Mouse (Mus musculus) ES-Bruce4 (cell line): Measurements from ENCODE around the gene Dlg4. TPM values are rescaled to one million over a fixed set of nuclear protein-coding genes. Genes with fewer than 3 reads are reported as not detected.

Experiments used
- H3K27ac ChIP-seq: 2 replicates; pipeline ENCODE4 v1.5.1; 2012; ENCODE audit warnings: low read length, inconsistent platforms; ENCODE audit not compliant: insufficient read depth
- H3K27me3 ChIP-seq: 2 replicates; pipeline ENCODE4 v1.6.1; 2012; ENCODE audit warnings: mild to moderate bottlenecking, low read length, inconsistent platforms; ENCODE audit not compliant: control insufficient read depth, poor library complexity, insufficient read depth, severe bottlenecking
- H3K36me3 ChIP-seq: 2 replicates; pipeline ENCODE4 v1.6.1; 2012; ENCODE audit warnings: inconsistent platforms, mild to moderate bottlenecking, low read length, moderate library complexity; ENCODE audit not compliant: control insufficient read depth, poor library complexity, insufficient read depth, severe bottlenecking
- H3K4me1 ChIP-seq: one replicate; pipeline ENCODE4 v1.8.1; 2011; ENCODE audit warnings: low read length; ENCODE audit not compliant: control insufficient read depth, insufficient read depth
- H3K4me3 ChIP-seq: 2 replicates; pipeline ENCODE4 v1.5.1; 2011; ENCODE audit warnings: low read depth, mild to moderate bottlenecking, low read length
- H3K9ac ChIP-seq: 2 replicates; pipeline ENCODE4 v1.6.1; 2012; ENCODE audit warnings: low read depth, mild to moderate bottlenecking, inconsistent platforms; ENCODE audit not compliant: poor library complexity, severe bottlenecking
- H3K9me3 ChIP-seq: replicated peaks from 2 replicates; pipeline ENCODE4 v1.6.1; 2012; ENCODE audit warnings: mild to moderate bottlenecking, low read length, inconsistent platforms; ENCODE audit not compliant: control insufficient read depth, poor library complexity, insufficient read depth, severe bottlenecking
- CTCF ChIP-seq: IDR thresholded peaks from one replicate; pipeline ENCODE4 v1.8.1; 2011; ENCODE audit warnings: low read depth, low read length
- EP300 ChIP-seq: IDR thresholded peaks from 2 replicates; pipeline ENCODE4 v1.6.1; 2011; ENCODE audit warnings: low read depth, low read length; ENCODE audit not compliant: insufficient read depth
- POLR2A ChIP-seq: IDR thresholded peaks from one replicate; pipeline ENCODE4 v1.8.1; 2011; ENCODE audit warnings: low read length; ENCODE audit not compliant: insufficient read depth
- polyA plus RNA-seq: library from polyadenylated mRNA; stranded (reverse); fragments of >200 nt; gene quantifications from 2 replicates; pipeline ENCODE4 v1.2.4, GENCODE M21; 2011; ENCODE audit warnings: low read depth; ENCODE audit not compliant: missing spikeins, insufficient read depth, insufficient read length

Dlg4 gene
- polyA plus RNA-seq, 1 experiment = 25.7 TPM

DNA sequence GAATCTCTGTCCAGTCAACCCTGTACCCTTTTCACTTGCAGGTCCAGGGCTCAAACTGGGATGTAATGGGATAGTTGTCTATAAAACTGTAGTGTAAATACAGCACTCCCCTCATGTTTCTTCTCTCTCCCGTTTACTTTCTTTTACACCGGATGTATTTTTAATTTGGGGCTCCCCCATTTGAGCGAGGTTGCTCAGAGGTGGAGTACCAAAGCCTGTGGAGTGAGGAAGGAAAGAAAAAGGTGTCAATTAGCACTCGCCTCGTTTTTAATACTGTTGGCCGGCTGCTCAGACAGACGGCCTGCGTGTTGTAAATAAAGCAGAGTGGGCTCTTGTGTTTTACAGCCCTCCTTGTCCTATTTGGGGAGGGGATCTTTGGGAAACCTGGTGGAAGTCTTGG lies 17.1 kb upstream of the Dlg4 start:
- Histone ChIP-seq H3K27me3 (no peaks in the 10 kb centered on the region), H3K4me3 (no peak overlapping the region), H3K36me3 (peaks cover 26% of the 10 kb centered on the region), H3K9me3 (no peaks in the 10 kb centered on the region), H3K27ac (peak overlapping the region; percentile 49), H3K9ac (no peak overlapping the region), H3K4me1 (no peaks in the 10 kb centered on the region)
- no peak for TF ChIP-seq EP300
- TF ChIP-seq CTCF = no peak
- no peak for TF ChIP-seq POLR2A

DNA sequence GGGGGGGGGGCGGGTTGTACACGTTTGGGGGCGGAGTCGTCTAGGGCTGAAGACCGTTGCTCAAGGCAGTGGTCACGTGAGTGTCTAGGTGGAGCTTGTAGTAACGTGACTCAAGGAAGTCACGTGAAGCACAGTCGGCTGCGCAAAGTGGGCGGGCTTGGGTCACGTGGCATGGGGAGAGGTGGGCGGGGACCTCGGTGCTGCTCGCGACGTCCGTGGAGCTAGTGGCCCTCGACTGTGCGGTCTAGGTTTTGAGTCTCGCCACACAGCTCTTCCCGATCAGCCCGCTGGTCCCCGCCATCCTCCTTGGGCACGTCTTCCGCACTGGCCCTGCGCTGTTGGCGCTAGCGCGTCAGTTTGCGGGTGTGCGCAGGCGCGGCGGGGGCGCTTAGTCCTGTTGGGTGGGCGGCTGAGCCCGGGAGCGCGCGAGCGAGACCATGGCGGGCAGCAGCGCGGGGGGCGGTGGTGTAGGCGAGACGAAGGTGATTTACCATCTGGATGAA lies 16.3 kb upstream of the Dlg4 start, which contains the start of gene Dvl2:
Gene Dvl2 (plus strand): TSS at position 200 of the 503 bp plus-strand sequence.
- Histone ChIP-seq H3K4me1 (no peaks in the 10 kb centered on the region), H3K36me3 (peaks cover 33% of the 10 kb centered on the region), H3K9me3 (no peaks in the 10 kb centered on the region), H3K27me3 (no peaks in the 10 kb centered on the region), H3K9ac (peak within 1 kb of the TSS; percentile 86), H3K4me3 (peak within 1 kb of the TSS; percentile 87), H3K27ac (peak within 1 kb of the TSS; percentile 73)
- TF ChIP-seq POLR2A = peak; percentile 88
- TF ChIP-seq EP300 = peak; percentile 90
- no peak for TF ChIP-seq CTCF

DNA sequence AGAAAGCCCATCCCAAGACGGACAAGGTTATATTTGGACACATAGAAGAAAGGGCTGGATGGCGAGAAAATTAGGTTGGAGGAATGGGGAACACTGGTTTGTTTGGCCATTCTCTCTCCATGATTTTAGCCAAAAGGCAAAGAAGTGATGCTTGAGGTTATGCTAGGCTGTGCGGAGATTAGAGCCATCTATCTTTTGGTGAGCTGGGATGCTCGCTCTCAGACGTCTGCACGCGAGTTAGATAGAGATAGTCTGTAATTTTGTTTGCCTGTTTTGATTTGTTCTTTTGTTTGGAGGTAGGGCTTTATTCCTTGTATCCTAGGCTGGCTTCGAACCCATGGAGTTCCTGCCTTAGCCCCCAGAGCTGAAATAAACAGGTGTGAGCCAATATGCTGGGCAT lies 15.6 kb upstream of the Dlg4 start:
- peak overlapping the region; percentile 87 for H3K4me3 ChIP-seq
- no peaks in the 10 kb centered on the region for H3K9me3 ChIP-seq
- H3K9ac ChIP-seq = peak overlapping the region; percentile 86
- no peaks in the 10 kb centered on the region for H3K4me1 ChIP-seq
- no peak for TF ChIP-seq POLR2A
- no peak for TF ChIP-seq CTCF
- no peak for TF ChIP-seq EP300
- H3K27me3 ChIP-seq = no peaks in the 10 kb centered on the region
- H3K36me3 ChIP-seq = peaks cover 39% of the 10 kb centered on the region
- H3K27ac ChIP-seq = peak overlapping the region; percentile 73

DNA sequence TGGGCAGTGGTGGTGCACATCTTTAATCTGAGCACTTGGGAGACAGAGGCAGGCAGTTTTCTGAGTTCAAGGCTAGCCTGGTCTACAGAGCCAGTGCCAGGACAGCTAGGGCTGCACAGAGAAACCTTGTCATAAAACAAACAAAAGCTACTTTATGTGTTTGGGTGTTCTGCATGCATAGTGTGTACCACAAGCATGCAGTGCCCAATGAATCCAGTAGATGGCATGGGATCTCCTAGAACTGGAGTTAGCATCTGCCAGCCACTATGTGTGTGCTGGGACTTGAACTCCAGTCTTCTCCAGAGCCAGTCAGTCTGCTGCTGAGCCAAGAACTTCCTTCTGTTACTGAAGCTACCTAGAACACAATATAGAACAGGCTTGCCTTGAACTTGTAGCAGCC lies 14.9 kb upstream of the Dlg4 start:
- no peak for TF ChIP-seq POLR2A
- peak; percentile 32 for TF ChIP-seq CTCF
- no peak overlapping the region for H3K27ac ChIP-seq
- H3K4me3 ChIP-seq = peak overlapping the region; percentile 29
- no peaks in the 10 kb centered on the region for H3K27me3 ChIP-seq
- H3K36me3 ChIP-seq = peaks cover 45% of the 10 kb centered on the region
- no peaks in the 10 kb centered on the region for H3K9me3 ChIP-seq
- H3K4me1 ChIP-seq = no peaks in the 10 kb centered on the region
- peak overlapping the region; percentile 86 for H3K9ac ChIP-seq

DNA sequence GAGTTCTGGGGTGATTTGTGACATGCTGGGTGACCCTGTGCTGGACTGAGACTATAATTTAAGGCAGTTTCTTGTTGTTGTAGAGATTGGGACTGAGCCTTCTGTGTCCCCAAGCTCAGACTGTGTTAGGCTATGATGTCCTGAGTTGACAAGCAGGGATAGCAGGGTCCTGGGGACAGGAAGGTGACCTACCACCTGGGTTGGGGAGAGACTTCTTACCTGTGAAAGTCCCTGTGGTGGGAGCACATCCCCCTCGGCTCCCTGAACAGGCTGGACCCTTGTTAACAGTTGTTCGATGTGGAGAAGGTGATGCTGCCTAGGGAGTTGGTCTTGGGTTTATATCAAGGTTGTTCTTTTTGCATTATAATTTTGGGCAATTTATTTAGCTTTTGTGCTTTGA lies 14.3 kb upstream of the Dlg4 start:
- TF ChIP-seq CTCF (no peak), POLR2A (no peak), EP300 (no peak)
- Histone ChIP-seq H3K36me3 (peaks cover 50% of the 10 kb centered on the region), H3K9ac (no peak overlapping the region)

DNA sequence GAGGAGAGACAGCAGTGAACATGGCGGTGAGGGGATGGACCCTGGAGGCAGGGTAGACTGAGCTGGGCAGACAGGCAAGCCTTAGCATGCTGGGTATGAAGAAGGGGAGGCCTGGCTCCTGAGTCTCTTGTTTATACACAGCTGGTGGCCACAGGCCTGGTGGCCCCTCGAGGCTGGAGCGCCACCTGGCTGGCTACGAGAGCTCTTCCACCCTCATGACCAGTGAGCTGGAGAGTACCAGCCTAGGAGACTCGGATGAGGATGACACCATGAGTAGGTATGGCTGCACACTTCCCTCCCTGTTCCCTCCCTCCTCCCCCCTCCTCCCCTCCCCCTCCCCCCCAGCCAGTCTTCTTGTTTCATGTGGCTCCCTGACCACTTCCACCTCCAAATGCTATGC lies 11.2 kb upstream of the Dlg4 start:
- Histone ChIP-seq H3K9ac (no peak overlapping the region), H3K9me3 (no peaks in the 10 kb centered on the region), H3K4me1 (no peaks in the 10 kb centered on the region), H3K27ac (peak overlapping the region; percentile 54), H3K27me3 (no peaks in the 10 kb centered on the region), H3K4me3 (no peak overlapping the region), H3K36me3 (peaks cover 47% of the 10 kb centered on the region)
- TF ChIP-seq POLR2A = no peak
- TF ChIP-seq EP300 = no peak
- TF ChIP-seq CTCF = peak; percentile 69

More for the DNA sequence above, 14.3 kb upstream of the Dlg4 start:
- Histone ChIP-seq H3K27ac (no peak overlapping the region), H3K4me3 (peak overlapping the region; percentile 29), H3K9me3 (no peaks in the 10 kb centered on the region), H3K27me3 (no peaks in the 10 kb centered on the region), H3K4me1 (no peaks in the 10 kb centered on the region)
